Mouse (Mus musculus): ENCODE data around the gene Nat14.
"Not testable (repeated sequence)": the region's sequence is repeated elsewhere in the genome, so short reads cannot be mapped to it uniquely, and the experiment has no call there.

Gene Nat14

DNA sequence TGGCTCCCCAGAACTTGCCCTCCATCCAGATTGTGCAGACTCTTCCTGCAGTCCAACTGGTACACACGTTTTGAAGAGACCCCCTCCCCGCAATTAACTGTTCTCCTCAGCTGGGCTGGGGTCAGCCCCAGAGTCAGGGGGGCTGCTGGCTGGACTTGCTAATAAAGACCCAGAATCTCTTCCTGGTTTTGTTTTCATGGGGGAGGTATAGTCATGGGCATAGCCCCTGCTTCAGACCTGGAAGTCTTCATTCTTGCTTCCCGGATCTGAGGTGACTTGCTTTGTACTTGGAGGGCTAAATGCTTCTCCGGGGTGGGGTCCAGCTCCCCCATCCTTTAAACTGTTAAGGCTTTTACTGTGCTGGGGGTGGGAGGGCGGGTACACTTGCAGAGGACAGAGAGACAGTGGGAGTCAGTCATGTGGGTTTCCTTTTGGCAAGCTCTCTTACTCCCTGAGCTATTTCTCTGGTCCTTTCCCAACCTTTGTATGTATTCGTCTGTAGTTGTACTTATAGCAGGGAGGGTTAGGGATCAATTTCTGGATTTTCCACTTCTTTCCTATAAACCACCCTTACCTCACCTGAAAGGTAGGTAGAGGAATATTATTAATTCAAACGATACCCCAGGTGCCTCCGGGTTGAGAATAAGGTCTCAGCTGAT lies at the start of gene Nat14:
Gene Nat14, plus strand, starts transcription at position 205 of the 659 bp plus-strand sequence.
- DNase-seq (ENCODE audit: low spot score) = no peak

DNA sequence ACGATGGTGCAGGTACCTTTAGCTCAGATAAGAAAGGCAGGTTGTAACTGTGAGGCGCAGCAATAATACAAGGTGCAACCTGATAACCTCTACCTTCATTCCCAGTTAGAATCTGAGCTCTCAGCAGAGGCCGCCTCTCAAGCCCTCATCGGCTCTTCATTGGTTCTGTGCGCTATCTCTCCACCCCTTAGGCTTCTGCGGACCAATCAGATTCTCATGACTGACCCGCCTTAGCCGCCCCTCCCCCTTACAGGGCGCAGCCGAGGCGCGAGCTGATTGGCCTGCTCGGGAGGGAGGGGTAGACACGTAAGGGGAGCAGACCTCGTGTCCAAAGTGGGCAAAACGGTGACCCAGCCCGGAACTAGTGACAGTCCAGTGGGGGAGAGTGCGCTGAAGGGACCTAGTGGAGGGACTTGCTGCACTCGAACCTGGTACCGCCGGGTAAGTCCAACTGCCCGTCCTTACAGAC lies 45.0 kb upstream of the Nat14 start, which contains the start of gene Isoc2a:
Gene Isoc2a, plus strand, starts transcription at position 401 of the 469 bp plus-strand sequence.
- DNase-seq (ENCODE audit: low spot score) = peak; percentile 58

DNA sequence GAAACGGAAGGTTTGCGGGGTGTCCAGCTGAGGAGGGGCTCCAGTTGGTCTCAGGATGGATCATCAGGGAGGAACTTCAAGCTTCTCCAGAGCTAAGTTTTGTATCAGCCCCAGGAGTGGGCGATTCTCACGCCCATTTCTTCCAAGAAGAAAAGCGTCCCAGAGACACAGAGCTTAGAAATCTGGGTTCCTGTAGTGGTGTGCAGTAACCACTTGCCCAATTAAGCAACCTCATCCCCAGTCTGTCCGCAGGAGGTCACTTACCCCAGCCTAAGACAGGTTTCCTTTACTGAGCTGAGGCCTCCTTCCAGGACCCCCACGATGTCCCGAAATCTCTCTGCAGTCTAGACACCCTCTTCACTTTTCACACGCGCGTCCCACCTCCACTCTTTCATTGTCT lies 44.6 kb upstream of the Nat14 start:
- no peak for DNase-seq (ENCODE audit: low spot score)

DNA sequence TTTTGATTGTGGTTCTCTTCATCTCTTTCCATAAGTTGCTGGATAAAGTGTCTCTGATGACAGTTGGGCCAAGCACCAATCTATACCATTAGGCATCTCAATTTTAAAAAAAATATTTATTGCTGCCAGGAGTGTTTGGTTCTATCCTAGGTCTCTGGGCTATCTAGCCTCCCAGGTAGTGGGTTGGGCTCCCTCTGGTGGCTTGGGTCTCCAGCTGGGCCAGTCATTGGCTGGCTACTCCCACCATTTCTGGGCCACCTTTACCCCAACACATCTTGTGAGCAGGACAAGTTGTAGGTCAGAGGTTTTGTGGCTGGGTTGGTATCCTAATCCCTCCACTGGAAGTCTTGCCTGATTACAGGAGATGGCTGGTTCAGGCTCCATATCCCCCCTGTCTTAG lies 43.6 kb upstream of the Nat14 start:
- DNase-seq (ENCODE audit: low spot score) = no peak

DNA sequence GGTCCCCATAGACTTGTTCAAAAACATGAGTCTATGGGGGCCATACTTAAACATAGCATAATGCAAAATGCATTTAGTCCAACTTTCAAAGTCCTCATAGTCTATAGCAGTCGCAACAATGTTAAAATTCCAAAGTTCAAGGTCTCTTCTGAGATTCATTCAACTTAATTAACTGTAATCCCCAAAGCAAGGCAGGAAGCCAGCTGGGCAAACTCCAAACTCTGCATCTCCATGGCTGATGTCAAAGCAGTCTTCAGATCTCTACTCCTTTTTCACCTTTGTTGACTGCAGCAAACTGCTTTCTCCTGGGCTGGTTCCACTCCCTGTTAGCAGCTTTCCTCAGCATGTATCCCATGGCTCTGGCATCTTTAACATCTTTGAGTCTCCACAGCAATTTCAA lies 42.8 kb upstream of the Nat14 start:
- DNase-seq (ENCODE audit: low spot score) = not testable (repeated sequence)

DNA sequence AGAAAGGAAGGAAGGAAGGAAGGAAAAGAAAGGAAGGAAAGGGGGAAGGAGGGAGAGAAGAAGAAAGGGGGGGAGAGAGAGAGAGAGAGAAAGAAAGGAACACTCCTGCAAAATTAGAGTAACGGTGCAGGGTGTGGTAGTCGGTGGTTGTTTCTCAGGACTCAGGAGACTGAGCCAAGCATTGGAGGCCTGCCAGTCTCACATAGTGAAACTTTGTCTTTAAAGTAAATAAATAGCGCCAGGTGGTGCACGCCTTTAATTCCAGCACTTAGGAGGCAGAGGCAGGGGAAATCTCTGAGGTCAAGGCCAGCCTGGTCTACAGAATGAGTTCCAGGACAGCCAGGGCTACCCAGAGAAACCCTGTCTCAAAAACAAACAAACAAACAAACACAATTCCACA lies 35.1 kb upstream of the Nat14 start:
- no peak for DNase-seq (ENCODE audit: low spot score)

DNA sequence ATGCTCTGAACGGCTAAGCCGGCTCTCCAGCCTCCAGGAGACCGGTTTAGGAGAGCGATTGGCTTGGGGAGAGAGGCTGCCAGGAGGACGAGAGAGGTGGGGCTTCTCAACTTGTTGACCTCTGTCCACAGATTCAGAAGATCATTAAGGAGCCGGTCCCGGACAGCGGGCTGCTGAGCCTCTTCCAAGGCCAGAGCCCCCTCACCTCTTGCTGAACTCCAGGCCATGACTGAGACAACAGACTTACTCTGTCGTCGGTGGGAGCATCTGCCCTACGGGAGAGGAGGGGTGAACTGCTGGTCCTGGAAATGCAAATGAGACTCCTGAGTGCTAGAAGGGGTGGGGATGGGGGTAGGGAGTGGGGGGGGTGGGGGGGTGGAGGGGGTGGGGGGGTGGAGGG lies 26.6 kb upstream of the Nat14 start:
- DNase-seq (ENCODE audit: low spot score) = no peak

DNA sequence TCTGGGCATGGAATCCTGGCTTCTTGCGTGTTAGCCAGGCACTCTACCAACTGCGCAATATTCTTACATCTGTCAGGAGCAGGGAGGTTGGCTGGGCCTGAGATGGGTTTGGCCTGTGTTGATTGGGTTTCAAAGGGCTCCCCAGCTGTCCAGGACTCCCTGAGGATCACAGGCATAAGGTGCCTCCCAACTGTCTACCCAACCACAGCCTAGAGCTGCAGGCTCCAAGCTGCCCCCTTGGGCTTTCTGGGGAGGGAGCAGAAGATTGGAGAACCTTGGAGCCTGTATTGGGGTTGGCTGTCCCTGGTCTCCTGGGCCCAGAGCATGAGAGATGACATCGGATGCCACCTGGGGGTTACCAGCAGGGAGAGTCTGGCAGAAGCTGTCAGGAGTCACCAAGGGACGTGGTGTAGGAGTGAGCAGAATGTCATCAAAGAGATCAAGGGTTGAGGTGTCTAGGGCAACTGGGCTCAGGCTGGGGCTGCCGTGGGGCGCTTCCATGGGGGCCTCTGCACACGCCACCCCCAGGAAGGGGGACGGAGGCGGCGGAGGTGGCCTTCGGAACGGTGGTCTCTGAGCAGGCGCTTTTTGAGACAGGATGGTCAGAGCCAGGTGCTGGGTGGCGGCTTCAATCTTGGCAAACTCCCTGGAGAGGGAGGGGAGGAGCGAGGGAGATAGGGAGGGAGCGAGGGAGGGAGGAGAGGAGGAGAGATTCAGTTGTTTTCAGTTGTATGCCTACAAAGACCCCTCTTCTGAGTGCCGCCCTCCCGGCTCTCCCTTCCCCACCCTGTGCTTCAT lies 22.8 kb upstream of the Nat14 start:
- no peak for DNase-seq (ENCODE audit: low spot score)

DNA sequence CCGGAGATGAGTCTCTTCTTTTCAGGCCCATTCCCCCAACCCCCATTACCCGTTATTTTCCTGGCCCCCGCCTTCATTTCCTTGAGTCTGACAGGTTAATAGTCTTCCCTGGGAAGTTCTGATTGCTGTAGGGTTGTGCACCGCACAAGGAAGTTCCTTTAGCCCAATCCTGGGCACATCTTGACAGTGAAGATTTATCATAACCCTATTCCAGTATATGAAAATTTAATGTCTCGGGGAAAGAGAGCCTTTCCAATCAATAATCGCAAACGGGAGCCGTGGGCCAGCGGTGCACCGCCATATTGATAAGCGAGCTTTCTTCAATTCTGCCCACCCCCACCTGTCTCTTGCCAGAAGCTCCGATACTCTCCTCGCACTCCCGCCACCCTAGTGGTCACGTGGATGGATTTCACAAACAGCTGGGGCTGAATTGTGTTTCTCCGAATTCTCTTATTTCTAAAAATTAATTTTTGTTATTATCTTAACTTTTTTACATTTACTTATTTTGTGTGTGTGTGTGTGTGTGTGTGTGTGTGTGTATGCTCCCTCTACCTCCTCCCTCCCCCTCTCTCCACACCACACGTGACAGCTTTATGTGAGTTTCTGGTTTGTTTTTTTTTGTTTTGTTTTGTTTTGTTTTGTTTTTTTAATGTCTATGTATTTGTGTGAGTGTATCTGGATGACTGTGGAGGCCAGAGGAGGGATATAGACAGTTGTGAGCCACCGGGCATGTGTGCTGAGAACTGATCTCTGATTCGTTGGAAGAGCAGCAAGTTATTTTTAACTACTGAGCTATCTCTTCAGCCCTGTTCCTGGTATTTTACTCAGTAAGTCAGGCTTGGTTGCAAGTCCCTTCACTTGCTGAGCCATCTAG lies 21.9 kb upstream of the Nat14 start:
- DNase-seq (ENCODE audit: low spot score) = no peak

DNA sequence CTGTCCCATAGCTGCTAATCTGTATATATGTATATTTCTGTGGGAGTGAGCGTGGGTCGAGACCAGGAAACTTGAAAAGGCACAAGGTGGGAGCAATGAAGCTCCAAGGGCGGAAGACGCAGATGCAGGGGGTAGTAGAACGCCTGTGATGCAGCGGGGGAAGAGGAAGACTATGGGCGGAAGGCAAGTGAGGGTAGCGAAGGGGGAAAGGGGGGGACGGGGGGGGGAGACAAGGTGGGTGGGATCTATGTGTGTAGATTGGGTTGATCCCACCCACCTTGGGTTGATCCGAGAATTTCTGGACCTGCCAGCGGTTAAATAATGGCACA lies 21.3 kb upstream of the Nat14 start:
- DNase-seq (ENCODE audit: low spot score) = no peak

DNA sequence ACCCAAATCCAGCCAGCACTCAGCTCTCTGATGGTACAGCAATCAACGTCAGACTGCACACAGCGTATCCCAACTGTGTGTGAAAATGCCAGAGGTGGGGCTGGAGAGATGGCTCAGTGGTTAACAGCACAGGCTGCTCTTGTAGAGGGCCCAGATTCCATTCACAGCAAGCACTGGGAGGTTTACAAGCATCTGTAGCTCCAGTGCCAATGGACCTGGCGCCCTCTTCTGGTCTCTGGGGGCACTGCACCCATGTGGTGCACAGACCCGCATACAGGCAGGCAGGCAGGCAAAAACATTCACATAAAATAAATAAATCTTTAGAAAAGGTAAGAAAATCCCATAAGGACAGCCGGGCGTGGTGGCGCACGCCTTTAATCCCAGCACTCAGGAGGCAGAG lies 20.7 kb upstream of the Nat14 start:
- DNase-seq (ENCODE audit: low spot score) = no peak

DNA sequence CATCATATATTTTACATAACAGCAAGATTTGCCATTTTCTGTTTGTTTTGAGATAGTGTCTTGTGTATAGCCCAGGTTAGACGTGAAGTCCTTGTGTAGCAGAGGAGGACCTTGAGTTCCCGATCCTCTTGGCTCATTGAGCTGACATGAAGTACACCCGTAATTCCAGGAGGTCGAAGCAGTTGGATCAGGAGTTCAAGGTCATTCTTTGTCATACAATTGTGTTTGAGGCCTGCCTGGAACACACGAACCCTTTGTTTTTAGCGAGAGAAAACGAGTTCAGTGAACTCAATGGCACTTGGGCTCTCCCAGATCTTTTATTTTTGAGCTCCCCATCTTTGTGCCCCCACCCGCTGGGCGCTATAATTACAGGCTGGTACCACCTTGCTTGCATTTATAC lies 19.4 kb upstream of the Nat14 start:
- DNase-seq (ENCODE audit: low spot score) = no peak

DNA sequence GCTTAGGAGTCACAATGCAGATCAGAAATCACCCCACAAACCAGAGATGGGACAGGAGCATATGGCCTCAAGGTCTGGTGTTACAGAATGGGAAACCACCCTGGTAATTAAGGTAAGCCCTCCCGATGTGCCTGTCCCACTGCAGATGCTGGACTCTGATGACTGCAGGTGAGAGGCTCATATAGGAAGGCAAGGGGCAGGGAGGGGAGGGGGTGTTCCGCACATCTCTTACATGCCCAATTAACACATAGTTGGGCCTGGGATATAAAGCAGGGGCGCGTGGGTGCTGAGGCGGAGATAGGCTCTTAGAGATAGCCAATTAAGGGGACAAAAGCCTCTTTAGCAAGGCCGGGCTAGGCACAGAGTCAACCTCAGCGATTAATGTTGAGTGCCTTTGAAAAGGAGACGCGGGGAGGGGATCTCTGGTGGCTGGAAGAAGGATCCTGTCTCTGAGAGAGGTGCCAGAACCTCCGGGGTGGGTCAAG lies 15.3 kb upstream of the Nat14 start, which contains the start of gene Gm36210:
Gene Gm36210, minus strand, starts transcription at position 51 of the 485 bp plus-strand sequence.
- DNase-seq (ENCODE audit: low spot score) = no peak

DNA sequence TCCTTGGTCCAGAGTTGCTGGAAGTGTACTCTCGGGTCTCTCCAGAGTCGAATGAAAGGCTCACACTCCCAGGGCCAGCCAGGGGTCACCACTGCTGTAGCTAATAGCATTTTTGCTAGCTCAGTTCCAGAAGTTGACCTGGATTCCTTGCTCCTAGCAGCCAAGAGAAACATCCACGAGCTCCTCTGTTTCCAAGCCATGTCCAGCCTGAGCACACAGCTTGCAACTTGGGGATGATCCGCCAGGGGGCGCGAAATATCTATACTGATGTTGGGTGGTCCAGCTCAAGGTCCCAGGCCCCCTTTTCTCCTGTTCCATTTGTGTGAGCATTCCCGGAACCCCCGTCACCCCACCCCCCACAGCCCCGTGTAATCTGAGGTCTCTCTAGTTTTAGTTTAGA lies 10.3 kb upstream of the Nat14 start:
- DNase-seq (ENCODE audit: low spot score) = no peak

DNA sequence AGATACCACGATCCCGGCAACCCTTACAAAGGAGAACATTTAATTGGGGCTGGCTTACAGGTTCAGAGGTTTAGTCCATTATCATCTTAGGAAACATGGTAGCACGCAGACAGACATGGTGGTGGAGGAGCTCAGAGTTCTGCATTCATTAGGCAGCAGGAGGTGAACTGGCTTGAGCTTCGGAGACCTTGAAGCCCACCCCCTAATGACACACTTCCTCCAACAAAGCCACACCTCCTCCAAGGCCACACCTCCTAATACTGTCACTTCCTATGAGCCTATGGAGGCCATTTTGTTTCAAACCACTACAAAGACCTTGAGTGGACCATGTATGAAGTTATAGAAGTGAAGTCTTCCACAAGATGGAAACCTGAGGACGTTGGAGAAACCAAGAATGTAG lies 9.6 kb upstream of the Nat14 start:
- DNase-seq (ENCODE audit: low spot score) = no peak

DNA sequence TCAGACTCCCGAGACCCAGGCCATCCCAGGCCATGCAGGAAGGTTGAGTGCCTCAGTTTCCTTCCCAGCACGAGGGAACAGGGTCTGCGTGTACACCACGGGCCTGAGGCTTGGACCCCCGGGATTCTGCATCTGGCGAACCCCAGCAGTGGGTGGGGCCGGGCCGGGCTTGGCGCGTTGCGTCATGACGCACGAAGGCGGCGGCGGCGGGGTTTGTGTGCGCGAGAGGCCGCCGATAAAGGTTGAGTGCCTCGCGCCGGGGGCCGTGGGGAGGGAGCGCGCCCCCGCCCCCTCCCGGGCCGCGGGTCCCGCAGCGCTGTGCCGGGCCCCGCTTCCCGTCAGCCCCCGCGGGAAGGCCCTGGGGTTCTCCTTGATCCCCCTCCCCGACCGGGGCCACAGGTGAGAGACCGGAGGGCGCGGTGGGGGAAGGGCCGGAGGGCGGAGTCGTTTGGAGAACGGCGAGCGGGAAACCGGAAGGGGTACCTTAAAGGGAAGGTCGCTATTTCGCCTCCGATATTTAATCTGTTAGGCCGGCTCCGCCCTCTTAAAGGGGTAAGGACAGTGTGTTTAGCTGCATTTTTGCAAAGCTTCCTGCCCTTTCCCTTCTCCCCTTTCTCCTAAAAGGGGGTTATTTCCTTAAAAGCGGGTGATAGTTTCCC lies 6.7 kb upstream of the Nat14 start, which contains the start of gene Zfp628:
Gene Zfp628, plus strand, starts transcription at position 211 of the 659 bp plus-strand sequence.
- peak; percentile 81 for DNase-seq (ENCODE audit: low spot score)

DNA sequence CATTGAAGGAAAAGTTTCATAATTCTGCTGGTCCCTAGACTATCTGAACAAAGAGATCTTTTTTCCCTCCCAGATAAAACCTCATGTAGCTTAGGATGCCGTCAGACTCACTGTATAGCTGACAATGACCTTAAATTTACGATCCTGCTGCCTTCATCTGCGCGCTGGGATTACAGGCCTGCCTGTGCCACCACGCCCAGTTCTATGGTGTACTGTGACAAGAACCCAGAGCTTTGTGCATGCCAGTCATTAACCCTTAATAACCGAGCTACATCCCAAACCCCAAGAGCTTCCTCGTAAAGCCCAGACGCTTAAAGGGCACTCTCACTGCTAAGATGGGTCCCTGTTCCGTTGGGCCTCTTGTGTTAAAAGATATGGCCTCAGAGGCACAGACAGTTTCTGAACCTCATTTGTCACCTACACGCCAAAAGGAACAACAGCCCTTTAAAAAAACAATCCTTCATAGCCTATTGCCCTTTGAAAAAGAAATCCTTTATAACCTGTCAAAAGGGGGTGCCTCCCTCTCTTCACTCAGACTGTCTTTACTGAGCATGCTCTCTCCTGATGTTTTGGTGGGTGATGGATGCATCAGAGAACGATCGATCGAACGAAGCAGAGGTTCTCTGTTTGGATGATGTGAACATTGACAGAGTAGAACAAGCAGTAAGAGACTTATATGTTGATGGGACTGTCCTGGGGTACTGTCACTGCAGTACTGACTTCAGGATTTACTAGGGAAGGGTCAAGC lies 6.0 kb upstream of the Nat14 start:
- DNase-seq (ENCODE audit: low spot score) = no peak

DNA sequence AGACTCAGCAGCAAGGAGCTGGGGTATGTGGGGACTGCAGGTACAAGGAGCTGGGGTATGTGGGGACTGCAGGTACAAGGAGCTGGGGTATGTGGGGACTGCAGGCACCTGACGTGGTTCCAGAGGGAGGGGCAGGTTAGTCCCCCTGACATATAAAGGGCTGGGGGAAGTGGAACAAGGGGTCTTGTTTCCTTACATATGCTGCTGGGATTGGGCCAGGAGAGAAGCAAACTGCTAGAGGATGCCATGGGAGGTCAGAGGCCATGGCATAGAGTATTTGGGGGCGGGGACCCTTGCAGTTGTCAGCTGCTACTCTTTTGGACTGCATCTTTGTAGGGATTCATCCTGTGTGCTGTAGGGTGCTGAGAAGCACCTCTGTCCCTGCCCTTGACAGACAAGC lies 4.3 kb upstream of the Nat14 start:
- DNase-seq (ENCODE audit: low spot score) = no peak

DNA sequence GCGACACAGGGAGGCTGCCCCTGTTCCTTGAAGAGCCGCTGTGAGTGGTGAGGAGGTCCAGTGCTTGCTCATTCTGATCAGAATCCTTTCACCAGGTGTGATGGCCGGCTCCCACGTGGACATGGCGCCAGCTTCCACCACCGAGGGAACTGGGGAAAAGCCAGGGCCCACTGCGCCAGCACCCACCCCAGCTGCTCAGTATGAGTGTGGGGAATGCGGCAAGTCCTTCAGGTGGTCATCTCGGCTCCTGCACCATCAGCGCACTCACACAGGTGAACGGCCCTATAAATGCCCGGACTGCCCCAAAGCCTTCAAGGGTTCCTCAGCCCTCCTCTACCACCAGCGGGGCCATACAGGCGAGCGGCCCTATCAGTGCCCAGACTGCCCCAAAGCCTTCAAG lies 3.1 kb upstream of the Nat14 start:
- DNase-seq (ENCODE audit: low spot score) = no peak

DNA sequence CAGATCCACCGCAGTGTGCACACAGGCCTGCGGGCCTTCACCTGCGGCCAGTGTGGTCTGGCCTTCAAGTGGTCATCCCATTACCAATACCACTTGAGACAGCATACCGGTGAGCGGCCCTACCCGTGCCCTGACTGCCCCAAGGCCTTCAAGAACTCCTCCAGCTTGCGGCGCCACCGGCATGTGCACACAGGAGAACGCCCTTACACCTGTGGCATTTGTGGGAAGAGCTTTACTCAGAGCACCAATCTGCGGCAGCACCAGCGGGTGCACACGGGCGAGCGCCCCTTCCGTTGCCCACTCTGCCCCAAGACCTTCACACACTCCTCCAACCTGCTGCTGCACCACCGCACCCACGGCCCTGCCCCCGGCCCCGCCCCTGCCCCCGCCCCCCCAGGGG lies 2.7 kb upstream of the Nat14 start:
- no peak for DNase-seq (ENCODE audit: low spot score)

DNA sequence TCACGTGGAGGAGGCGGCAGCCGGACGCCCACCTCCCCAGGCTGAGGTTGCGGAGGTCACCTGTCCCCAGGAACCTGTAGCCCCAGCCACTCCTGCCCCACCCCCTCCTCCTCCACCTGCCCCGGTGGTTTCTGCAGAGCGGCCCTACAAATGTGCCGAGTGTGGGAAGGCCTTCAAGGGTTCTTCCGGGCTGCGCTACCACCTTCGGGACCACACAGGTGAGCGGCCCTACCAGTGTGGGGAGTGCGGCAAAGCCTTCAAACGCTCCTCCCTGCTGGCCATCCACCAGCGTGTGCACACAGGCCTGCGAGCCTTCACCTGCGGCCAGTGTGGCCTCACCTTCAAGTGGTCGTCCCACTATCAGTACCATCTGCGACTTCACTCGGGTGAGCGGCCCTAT lies 1.9 kb upstream of the Nat14 start:
- no peak for DNase-seq (ENCODE audit: low spot score)
